Mouse (Mus musculus) naive thymus-derived CD4-positive, alpha-beta T cell, adult 2 months (primary cell): Measurements from ENCODE around the gene Gm10061.
"Not testable (repeated sequence)": the region's sequence is repeated elsewhere in the genome, so short reads cannot be mapped to it uniquely, and the experiment has no call there.

Experiments used
- DNase-seq: peaks from one replicate; pipeline ENCODE4 v3.0.0-alpha.2; 2011; ENCODE audit warnings: low read depth

Gm10061 gene

DNA sequence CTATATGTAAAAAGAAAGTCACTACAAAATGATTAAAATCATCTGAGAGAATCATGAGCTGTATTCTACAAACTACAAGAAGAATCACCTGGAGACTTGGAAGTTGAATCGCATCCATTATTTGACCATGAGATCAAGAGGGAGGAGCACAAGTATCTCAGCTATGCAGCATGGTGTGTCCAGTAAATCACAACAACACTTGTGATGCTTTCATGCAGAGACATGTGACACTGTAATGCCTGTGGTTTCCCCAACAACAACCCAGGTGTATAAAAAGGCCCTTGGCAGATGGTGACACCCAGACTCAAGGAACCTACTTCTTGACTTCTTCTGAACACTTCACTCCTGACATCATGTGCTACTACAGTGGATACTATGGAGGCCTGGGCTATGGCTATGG is at the start of gene Gm10061:
Gm10061 (plus strand) TSS at position 301 of the 400 bp plus-strand sequence.
- no peak for DNase-seq

DNA sequence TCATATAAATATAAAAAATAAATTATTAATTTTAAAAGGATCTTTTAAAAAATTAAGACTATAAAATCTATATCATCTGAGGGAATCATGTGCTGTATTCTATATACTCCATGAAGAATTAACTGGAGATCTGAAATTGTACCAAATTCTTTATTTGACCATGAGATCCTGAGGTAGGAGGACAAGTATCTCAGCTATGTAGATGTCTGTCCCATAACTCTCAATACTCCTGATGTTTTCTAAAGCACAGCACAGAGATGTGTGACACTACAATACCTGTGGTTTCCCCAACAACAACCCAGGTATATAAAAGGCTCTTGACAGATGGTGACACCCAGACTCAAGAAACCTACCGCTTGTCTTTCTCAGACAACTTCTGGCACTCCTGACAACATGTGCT is 10.3 kb upstream of the Gm10061 start, which contains the start of gene Gm6358:
Gm6358 (plus strand) TSS at position 301 of the 400 bp plus-strand sequence.
- no peak for DNase-seq

DNA sequence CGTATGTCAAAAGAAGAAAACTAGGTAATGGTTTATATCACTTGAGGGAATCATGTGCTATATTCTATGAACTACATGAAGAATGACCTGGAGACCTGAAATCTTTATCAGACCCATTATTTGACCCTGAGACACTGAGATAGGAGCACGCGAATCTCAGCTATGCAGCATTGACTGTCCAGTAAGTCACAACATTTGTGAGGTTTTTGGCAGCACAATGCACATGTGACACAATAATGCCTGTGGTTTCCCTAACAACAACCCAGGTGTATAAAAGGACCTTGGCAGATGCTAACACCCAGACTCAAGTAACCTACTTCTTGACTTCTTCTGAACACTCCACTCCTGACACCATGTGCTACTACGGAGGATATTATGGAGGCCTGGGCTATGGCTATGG is 6.8 kb downstream of the Gm10061 start, which contains the start of gene Gm9789:
Gm9789 (plus strand) TSS at position 301 of the 400 bp plus-strand sequence.
- DNase-seq, result no peak

DNA sequence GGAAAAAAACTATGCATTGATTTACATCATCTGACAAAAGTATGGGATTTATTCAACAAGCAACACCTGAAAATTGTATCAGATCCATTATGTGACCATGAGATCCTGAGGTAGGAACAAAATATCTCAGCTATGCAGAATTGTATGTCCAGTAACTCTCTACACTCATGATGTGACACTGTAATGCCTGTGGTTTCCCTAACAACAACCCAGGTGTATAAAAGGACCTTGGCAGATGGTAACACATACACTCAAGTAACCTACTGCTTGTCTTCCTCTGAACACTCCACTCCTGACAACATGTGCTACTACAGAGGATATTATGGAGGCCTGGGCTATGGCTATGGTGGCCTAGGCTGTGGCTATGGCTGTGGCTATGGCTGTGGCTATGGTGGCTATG is 18.3 kb downstream of the Gm10061 start, which contains the start of gene Gm7735:
Gm7735 (plus strand) TSS at position 301 of the 400 bp plus-strand sequence.
- DNase-seq, result not testable (repeated sequence)

GRCm38 (mm10) chr16:89174435-89174834 is 23.5 kb downstream of the Gm10061 start, which contains the start of gene 1110057P08Rik:
Gene 1110057P08Rik, plus strand, starts transcription at chr16:89174735.
- no peak for DNase-seq

DNA sequence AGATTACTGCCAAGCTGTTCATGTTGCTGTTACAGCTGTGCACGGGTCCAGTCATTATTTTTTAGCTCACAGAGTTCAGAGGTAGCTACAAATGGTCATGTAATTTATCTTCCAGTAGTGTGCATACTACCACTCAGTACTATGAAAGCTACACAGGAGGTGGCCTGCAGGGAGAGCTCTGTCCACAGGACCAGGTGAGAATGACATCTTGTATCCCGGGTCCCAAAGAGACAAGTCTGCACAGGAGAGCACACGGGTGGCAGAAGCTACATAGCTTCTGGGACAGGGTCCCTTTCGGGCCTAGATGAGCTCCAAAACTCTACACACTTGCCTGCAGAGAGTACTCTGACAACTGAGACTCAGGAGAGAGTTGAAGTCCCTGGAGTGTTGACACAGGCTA is 37.7 kb downstream of the Gm10061 start:
- DNase-seq, result no peak
